Mouse (Mus musculus): Measurements from ENCODE around the gene Kiss1.

DNA sequence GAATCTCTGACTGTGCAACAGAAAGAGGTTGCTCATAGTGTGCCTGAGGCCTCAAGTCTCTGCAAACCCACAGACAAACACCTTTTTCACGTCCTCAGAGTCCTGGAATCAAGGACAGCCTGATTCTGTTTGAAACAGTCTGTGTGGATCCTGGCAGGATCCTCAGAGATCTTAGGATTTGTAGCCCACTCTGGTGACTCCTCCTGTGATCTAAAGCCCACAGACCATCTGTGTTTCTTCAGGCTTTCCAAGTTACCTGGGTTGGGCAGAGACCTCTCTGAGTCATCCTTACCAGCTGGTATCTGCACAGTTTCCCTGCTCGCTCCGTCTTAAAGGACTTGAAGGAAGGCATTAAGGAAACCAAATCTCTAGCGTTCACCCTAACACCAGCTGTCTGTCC, 34.6 kb upstream of the Kiss1 start:
- no peak for TF ChIP-seq CTCF (IDR thresholded peaks at IDR 0.05; ENCODE audit: control insufficient read depth, insufficient read depth, insufficient read length)
- no peak for TF ChIP-seq MAX (IDR thresholded peaks at IDR 0.05)
- TF ChIP-seq USF1 (IDR thresholded peaks at IDR 0.05; ENCODE audit: low read depth): no peak
- TF ChIP-seq MYOG (IDR thresholded peaks at IDR 0.05; ENCODE audit: control insufficient read depth, extremely low read depth, insufficient read length): no peak

Measured in C2C12 (cell line).